Mouse (Mus musculus) heart, embryonic 15.5 days (tissue): ENCODE results near the gene Mab21l3. TPM values are rescaled to one million over a fixed set of nuclear protein-coding genes. Genes with fewer than 3 reads are reported as not detected.

Experiments used
- ATAC-seq: fragments of 200-750 bp; cut with Nextera tagmentation; replicated peaks from 2 replicates; pipeline ENCODE4 v1.8.0; 2017; ENCODE audit warnings: low read depth, moderate TSS enrichment; ENCODE audit not compliant: insufficient number of reproducible peaks, insufficient read depth, low FRiP score
- H3K27ac ChIP-seq: fragments of 300-500 bp; sonication (generic); 2 replicates; pipeline ENCODE4 v1.5.1; 2015; ENCODE audit warnings: mild to moderate bottlenecking, inconsistent platforms
- H3K27me3 ChIP-seq: fragments of 300-500 bp; sonication (generic); 2 replicates; pipeline ENCODE4 v1.6.1; 2015; ENCODE audit warnings: inconsistent platforms
- H3K36me3 ChIP-seq: fragments of 300-500 bp; sonication (generic); 2 replicates; pipeline ENCODE4 v1.6.1; 2015; ENCODE audit warnings: mild to moderate bottlenecking, inconsistent platforms
- H3K4me1 ChIP-seq: fragments of 300-500 bp; sonication (generic); replicated peaks from 2 replicates; pipeline ENCODE4 v1.6.1; 2015; ENCODE audit warnings: inconsistent platforms
- H3K4me2 ChIP-seq: fragments of 300-500 bp; sonication (generic); 2 replicates; pipeline ENCODE4 v1.6.1; 2015; ENCODE audit warnings: inconsistent platforms, mild to moderate bottlenecking, moderate library complexity
- H3K4me3 ChIP-seq: fragments of 300-500 bp; sonication (generic); 2 replicates; pipeline ENCODE4 v1.5.1; 2015; ENCODE audit warnings: mild to moderate bottlenecking, inconsistent platforms
- H3K9ac ChIP-seq: fragments of 300-500 bp; sonication (generic); 2 replicates; pipeline ENCODE4 v1.6.1; 2015; ENCODE audit warnings: mild to moderate bottlenecking, inconsistent platforms
- H3K9me3 ChIP-seq: fragments of 300-500 bp; sonication (generic); replicated peaks from 2 replicates; pipeline ENCODE4 v1.6.1; 2016; ENCODE audit warnings: inconsistent platforms
- WGBS: fragments of 180-500 bp; shearing (Covaris S2); methylation state at CpG from one replicate; pipeline ENCODE4 v1.1.7; 2015; ENCODE audit warnings: mixed read lengths; 5-methylcytosine and 5-hydroxymethylcytosine counted together
- polyA plus RNA-seq: library from polyadenylated mRNA; unstranded; fragments of >200 nt; fragmentation: Nextera tagmentation; extraction: Ambion mirVana; gene quantifications from 2 replicates; pipeline ENCODE4 v1.2.1, GENCODE M21; 2015

Gene Mab21l3
- polyA plus RNA-seq, result 0.14 and 0.39 TPM in 2 replicates

DNA sequence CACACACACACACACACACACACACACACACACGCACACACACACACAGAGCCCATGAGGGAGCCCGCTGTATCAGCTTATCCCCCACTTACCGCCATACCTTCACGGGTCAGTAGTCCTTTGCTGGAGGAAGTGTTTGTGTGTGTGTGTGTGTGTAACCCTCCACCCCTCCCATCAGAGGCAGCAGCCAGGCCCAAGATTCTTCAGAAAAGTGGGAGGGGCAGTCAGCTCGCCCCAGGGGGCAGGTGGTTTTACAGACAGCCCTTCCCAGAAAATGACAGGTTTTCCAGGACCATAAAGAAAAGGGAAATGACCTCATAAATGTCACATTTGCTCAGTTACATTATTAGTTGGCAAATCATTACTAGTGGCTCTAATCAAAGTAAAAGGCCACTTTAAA is at the start of gene Mab21l3:
Gene Mab21l3, minus strand, starts transcription at position 144 of the 400 bp plus-strand sequence.
- 81% methylated on average over 5 of the region's 5 CpGs for WGBS
- H3K27ac ChIP-seq, result no peak within 1 kb of the TSS
- no peak within 1 kb of the TSS for H3K4me3 ChIP-seq
- no peak within 1 kb of the TSS for H3K9ac ChIP-seq
- H3K9me3 ChIP-seq, result no peaks in the 10 kb centered on the region
- H3K27me3 ChIP-seq, result no peaks in the 10 kb centered on the region
- no peaks in the 10 kb centered on the region for H3K36me3 ChIP-seq
- H3K4me2 ChIP-seq, result no peak within 1 kb of the TSS
- ATAC-seq, result no peak
- H3K4me1 ChIP-seq, result 0 out of 2 replicates have a peak, but pooled peaks cover 3% of the 10 kb centered on the region

DNA sequence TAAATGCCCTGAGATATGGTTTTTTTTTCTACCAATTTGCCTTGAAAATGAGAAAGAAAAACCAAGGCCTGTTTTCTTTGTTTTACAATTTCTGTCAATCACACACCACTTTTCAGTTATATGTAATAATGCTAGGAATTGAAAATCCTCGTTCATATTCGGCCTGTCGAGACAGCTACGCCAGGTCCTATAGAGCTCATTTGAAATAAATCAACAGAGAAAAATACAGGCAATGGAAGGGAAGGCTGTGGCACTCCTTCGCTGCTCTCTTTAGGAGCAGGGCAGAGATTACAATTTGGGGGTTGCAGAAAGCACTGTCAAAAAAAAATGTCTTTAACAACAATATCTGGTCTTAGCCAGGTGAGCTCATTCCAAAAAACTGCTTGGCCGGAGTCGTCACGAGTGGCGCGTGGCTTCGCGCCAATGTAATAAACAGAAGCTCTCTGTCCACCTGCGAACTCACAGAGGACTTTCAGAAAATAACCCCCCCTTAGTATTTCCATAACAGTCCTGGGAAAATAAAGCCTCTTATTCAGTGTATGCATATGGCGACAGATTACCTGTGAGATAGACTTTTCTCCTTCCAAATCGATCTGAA is 48.7 kb upstream of the Mab21l3 start:
- Histone ChIP-seq H3K36me3 (no peaks in the 10 kb centered on the region), H3K9ac (no peak overlapping the region), H3K27me3 (no peaks in the 10 kb centered on the region), H3K9me3 (no peaks in the 10 kb centered on the region), H3K4me3 (no peak overlapping the region), H3K27ac (no peak overlapping the region), H3K4me1 (peaks cover 11% of the 10 kb centered on the region), H3K4me2 (no peak overlapping the region)
- no peak for ATAC-seq
- 86% methylated on average over 15 of the region's 15 CpGs for WGBS

DNA sequence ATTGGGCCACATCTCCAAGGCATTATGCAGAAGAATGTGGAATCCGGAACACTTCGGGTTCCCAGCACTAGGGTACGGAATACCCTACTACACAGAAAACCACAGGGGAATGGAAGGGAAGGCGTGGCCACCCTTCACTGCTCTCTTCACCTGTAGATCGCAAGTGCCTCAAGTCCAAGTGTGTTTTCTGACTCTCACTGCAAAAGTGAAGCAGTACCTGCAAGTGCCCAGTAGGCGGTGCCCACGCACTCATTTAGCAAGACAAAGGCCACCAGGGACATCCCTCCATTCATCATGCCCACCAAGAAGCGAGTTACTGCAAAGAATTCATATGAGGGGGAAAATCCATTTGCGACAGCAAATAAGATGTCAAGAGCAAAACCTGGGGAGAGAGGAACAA is 48.1 kb upstream of the Mab21l3 start:
- H3K9me3 ChIP-seq, result no peaks in the 10 kb centered on the region

DNA sequence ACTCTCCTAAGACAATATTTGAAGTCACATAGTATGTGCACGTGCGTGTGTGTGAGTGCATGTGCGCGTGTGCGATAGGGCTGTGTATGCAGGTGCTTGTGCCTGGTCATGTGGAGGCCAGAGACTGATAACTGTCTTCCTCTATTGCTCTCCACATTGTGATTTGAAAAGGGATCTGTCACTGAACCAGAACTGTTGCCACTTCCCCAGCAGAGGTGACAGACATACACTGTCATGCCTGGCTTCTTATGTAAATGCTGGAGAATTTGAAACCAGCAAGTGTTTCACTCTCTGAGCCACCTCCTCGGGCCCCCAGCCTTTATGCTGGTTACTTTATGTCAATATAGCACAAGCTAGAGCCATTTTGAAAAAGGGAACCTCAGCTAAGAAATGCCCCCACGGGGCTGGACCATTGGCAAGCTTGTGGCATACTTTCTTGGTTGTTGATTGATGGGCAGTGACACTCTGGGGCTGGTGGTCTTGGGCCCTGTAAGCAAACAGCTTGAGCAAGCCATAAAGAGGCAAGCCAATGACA is 46.7 kb upstream of the Mab21l3 start:
- H3K9me3 ChIP-seq, result no peaks in the 10 kb centered on the region
- H3K4me2 ChIP-seq, result no peak overlapping the region
- H3K36me3 ChIP-seq, result no peaks in the 10 kb centered on the region
- no peak overlapping the region for H3K4me3 ChIP-seq
- no peaks in the 10 kb centered on the region for H3K4me1 ChIP-seq
- H3K27me3 ChIP-seq, result no peaks in the 10 kb centered on the region
- no peak for ATAC-seq
- no peak overlapping the region for H3K27ac ChIP-seq
- 79% methylated on average over 7 of the region's 7 CpGs for WGBS
- H3K9ac ChIP-seq, result no peak overlapping the region

More for the DNA sequence above, 48.1 kb upstream of the Mab21l3 start:
- Histone ChIP-seq H3K27me3 (no peaks in the 10 kb centered on the region), H3K36me3 (no peaks in the 10 kb centered on the region), H3K27ac (no peak overlapping the region), H3K4me1 (peaks cover 5% of the 10 kb centered on the region), H3K4me2 (no peak overlapping the region), H3K4me3 (no peak overlapping the region), H3K9ac (no peak overlapping the region)
- WGBS, result 25% methylated on average over 9 of the region's 9 CpGs
- ATAC-seq, result no peak

DNA sequence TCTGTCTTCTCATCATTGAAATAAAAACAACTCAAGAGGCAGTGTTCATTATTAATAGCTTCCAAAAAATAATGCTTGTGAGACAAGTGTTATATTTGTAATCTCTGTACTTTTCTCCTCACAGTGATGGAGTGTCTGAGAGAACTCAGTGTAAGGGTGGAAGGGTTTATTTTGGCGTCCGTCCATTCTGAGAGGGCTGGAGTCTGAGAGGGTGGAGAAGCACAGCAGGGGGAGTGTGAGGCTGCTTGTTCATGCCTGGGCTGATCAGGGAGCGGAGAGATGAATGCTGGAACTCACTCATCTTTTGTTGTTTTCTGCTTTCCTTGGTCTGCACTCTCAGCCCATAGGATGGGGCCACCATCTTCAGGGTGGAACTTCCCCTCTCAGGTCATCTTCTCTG is 36.8 kb upstream of the Mab21l3 start:
- no peak overlapping the region for H3K9ac ChIP-seq
- no peaks in the 10 kb centered on the region for H3K27me3 ChIP-seq
- ATAC-seq, result peak; percentile 62
- no peak overlapping the region for H3K4me2 ChIP-seq
- H3K4me1 ChIP-seq, result no peaks in the 10 kb centered on the region; the same call in 1 of the 2 replicates
- H3K4me3 ChIP-seq, result no peak overlapping the region
- 36% methylated on average over 3 of the region's 3 CpGs for WGBS
- H3K36me3 ChIP-seq, result no peaks in the 10 kb centered on the region
- no peak overlapping the region for H3K27ac ChIP-seq
- no peaks in the 10 kb centered on the region for H3K9me3 ChIP-seq

DNA sequence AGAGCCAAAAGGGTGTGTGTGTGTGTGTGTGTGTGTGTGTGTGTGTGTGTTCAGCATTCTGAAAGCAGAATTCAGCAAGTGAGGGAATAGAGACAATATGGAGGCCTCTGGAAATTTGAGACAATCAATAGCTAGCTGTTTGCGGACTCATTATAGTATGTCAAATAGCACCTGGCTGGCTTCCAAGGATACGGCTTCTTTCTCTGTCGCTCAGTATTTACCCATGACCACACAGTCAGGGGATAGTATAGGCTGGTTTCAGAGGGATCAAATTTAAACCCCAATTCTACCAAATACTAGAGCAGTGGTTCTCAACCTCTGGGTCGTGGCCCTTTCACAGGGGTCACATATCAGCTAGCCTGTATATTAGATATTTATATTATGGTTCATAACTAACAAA is 36.3 kb upstream of the Mab21l3 start:
- 48% methylated on average over 4 of the region's 4 CpGs for WGBS
- ATAC-seq, result 0 out of 2 replicates have a peak, but pooled peaks have one; percentile 31

DNA sequence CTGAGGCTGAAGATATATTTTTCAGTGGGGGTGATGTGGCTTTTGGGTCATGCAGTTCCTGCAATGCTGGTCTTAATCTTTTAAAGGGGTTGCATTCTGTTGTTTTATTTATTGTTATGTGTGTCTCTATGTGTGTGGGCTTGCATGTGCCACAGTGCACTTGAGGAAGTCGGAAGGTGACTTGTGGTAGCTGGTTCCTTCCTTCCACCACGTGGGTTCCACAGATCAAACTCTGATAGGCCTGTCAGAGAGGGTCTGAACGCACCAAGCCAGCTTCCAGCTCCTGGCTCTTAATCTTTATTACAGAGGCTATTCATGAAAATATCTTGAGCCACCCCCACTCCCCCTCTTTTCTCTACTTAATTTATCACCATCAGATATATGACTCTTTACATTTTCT is 35.1 kb upstream of the Mab21l3 start:
- Histone ChIP-seq H3K4me1 (no peaks in the 10 kb centered on the region; the same call in 1 of the 2 replicates), H3K4me2 (no peak overlapping the region), H3K27ac (no peak overlapping the region), H3K9me3 (no peaks in the 10 kb centered on the region), H3K4me3 (no peak overlapping the region), H3K27me3 (no peaks in the 10 kb centered on the region), H3K36me3 (peaks cover 5% of the 10 kb centered on the region; the same call in 1 of the 2 replicates), H3K9ac (no peak overlapping the region)
- WGBS, result 56% methylated on average over 3 of the region's 3 CpGs
- ATAC-seq, result no peak

More for the DNA sequence above, 36.3 kb upstream of the Mab21l3 start:
- Histone ChIP-seq H3K9ac (no peak overlapping the region), H3K4me1 (no peaks in the 10 kb centered on the region; the same call in 1 of the 2 replicates), H3K9me3 (no peaks in the 10 kb centered on the region), H3K27ac (no peak overlapping the region), H3K36me3 (no peaks in the 10 kb centered on the region), H3K4me3 (no peak overlapping the region), H3K4me2 (no peak overlapping the region), H3K27me3 (no peaks in the 10 kb centered on the region)

DNA sequence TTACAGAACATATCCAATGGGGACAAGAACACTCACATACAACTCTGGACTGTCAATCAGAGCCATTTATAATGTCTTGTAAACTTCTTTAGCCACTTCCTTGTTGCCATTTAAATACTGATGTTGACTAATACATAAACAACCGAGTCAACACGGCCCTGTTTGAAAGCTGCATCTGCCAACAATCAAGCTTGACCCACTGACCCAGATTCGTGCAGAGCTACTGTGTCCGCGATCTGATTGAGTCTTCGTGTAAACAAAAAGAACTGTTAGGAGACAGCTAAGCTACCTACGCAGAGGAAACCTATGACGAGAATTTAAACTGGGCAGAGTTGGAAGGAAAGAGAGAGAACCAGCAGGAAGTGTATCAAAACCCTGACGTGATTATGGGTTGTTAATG is 33.0 kb upstream of the Mab21l3 start:
- Histone ChIP-seq H3K4me1 (peaks cover 3% of the 10 kb centered on the region), H3K27me3 (no peaks in the 10 kb centered on the region), H3K4me3 (no peak overlapping the region), H3K4me2 (no peak overlapping the region), H3K27ac (no peak overlapping the region), H3K9me3 (no peaks in the 10 kb centered on the region), H3K9ac (no peak overlapping the region), H3K36me3 (peaks cover 9% of the 10 kb centered on the region; the same call in 1 of the 2 replicates)
- WGBS, result 69% methylated on average over 9 of the region's 9 CpGs
- no peak for ATAC-seq

DNA sequence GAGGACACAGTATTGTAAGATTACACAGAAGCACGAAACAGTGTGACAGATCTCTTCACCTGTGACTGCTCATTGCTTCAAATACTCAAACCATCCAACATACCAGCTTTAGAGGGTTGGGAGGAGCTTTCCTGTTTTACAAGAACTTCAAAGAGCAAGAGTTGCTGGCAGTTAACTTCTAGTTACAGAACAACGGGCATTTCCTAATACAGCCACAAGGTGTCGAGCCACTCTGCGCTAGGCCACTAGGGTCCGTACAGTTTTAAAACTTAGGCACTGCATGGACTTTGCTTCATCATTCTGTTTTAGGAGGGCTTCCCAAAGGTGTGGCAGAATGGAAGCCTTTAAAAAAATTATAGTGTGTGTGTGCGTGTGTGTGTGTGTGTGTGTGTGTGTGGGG is 32.1 kb upstream of the Mab21l3 start:
- H3K27ac ChIP-seq, result no peak overlapping the region
- H3K4me3 ChIP-seq, result no peak overlapping the region
- 68% methylated on average over 6 of the region's 6 CpGs for WGBS
- no peak overlapping the region for H3K9ac ChIP-seq
- H3K9me3 ChIP-seq, result no peaks in the 10 kb centered on the region
- H3K4me2 ChIP-seq, result no peak overlapping the region
- H3K36me3 ChIP-seq, result peaks cover 9% of the 10 kb centered on the region; the same call in 1 of the 2 replicates
- no peaks in the 10 kb centered on the region for H3K27me3 ChIP-seq
- H3K4me1 ChIP-seq, result peaks cover 8% of the 10 kb centered on the region
- no peak for ATAC-seq

DNA sequence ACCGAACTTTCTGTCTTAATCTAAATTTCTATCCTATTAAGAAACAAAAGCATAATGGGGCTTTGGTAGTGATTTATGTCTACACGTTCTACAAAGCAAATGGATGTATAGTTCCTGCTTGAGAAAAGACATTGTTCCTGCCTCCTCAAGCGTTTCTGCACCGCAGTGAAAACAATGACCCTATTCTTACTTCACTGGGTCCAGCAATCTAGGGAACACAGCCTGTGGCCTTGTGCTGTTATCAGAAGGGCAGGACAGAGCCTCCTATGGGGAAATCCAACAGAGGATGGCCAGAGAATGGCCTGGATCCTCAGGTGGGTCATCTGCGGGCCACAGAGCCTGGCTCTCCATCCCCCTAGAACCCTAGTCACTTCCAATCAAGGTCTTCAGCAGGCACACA is 29.4 kb upstream of the Mab21l3 start:
- WGBS, result 81% methylated on average over 5 of the region's 5 CpGs
- Histone ChIP-seq H3K4me1 (peaks cover 8% of the 10 kb centered on the region), H3K27ac (no peak overlapping the region), H3K9ac (no peak overlapping the region), H3K27me3 (no peaks in the 10 kb centered on the region), H3K4me2 (no peak overlapping the region), H3K4me3 (no peak overlapping the region), H3K36me3 (peaks cover 9% of the 10 kb centered on the region; the same call in 1 of the 2 replicates), H3K9me3 (no peaks in the 10 kb centered on the region)
- no peak for ATAC-seq

DNA sequence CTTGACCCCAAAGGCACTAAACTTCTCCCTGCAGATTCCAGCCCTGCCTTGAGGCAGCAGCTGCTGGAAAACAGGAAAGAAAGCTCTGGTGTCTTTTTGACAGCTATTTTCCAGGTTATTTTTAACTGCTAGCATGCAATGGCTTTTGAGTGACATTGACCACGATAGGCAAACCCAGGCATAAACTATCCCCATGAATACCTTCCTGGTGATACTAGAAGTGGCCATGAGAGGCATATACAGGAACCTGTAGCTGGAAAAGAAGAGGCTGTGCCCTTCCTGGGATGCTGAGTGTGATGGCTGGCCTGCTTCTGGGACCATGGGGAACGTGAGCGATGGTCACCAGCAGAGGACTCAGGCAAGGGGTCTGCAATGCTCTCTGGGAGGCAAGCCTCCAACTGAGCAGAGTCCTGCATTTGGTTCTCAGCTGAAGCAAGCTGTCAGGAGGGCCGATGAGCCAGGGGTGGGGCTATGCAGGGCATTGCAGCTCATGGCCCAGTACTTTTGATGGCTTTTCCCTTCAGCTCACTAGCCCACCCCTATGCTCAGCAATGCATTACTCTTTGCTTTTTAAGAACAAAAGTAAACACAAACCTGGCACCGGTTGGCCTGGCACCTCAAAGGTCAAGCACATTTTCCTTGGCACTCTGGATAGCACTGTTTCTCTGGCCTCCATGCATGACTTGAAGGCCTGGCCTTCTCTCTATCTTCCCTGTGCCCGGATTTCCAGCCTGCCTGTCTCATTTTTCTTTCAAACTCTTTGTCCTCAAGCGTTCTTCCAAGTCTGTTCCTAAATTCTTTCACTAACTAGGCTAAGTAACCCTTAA is 27.9 kb upstream of the Mab21l3 start:
- Histone ChIP-seq H3K27ac (peak overlapping the region; percentile 77), H3K4me3 (no peak overlapping the region), H3K9me3 (no peaks in the 10 kb centered on the region), H3K36me3 (peaks cover 9% of the 10 kb centered on the region; the same call in 1 of the 2 replicates), H3K4me2 (no peak overlapping the region), H3K4me1 (peaks cover 8% of the 10 kb centered on the region), H3K9ac (no peak overlapping the region), H3K27me3 (no peaks in the 10 kb centered on the region)
- no peak for ATAC-seq
- 58% methylated on average over 7 of the region's 7 CpGs for WGBS
